Mouse (Mus musculus) stomach, postnatal 0 days (tissue): ENCODE data around the gene Hpcal1. TPM values are rescaled to one million over a fixed set of nuclear protein-coding genes. Genes with fewer than 3 reads are reported as not detected.

Experiments used
- ATAC-seq: fragments of 200-750 bp; cut with Nextera tagmentation; 2 replicates; pipeline ENCODE4 v1.8.0; 2017; ENCODE audit not compliant: low FRiP score, low TSS enrichment
- DNase-seq: peaks from one replicate; pipeline ENCODE4 v3.0.0-alpha.2; 2016; ENCODE audit warnings: low spot score
- H3K27ac ChIP-seq: fragments of 300-500 bp; sonication (generic); replicated peaks from 2 replicates; pipeline ENCODE4 v1.5.1; 2014; ENCODE audit warnings: mild to moderate bottlenecking, control low read depth
- H3K27me3 ChIP-seq: fragments of 300-500 bp; sonication (generic); 2 replicates; pipeline ENCODE4 v1.6.1; 2014; ENCODE audit warnings: low read length; ENCODE audit not compliant: control insufficient read depth, insufficient read depth
- H3K36me3 ChIP-seq: fragments of 300-500 bp; sonication (generic); 2 replicates; pipeline ENCODE4 v1.6.1; 2014; ENCODE audit warnings: low read length, mixed read lengths; ENCODE audit not compliant: control insufficient read depth, insufficient read depth
- H3K4me1 ChIP-seq: fragments of 300-500 bp; sonication (generic); replicated peaks from 2 replicates; pipeline ENCODE4 v1.6.1; 2014; ENCODE audit warnings: antibody characterized with exemption; ENCODE audit not compliant: control insufficient read depth, insufficient read depth
- H3K4me2 ChIP-seq: fragments of 300-500 bp; sonication (generic); replicated peaks from 2 replicates; pipeline ENCODE4 v1.6.1; 2014; ENCODE audit warnings: low read depth, mild to moderate bottlenecking, control low read depth, moderate library complexity
- H3K4me3 ChIP-seq: fragments of 300-500 bp; sonication (generic); 2 replicates; pipeline ENCODE4 v1.5.1; 2014; ENCODE audit warnings: low read depth, low read length, control low read depth
- H3K9ac ChIP-seq: fragments of 300-500 bp; sonication (generic); 2 replicates; pipeline ENCODE4 v1.6.1; 2014; ENCODE audit warnings: mild to moderate bottlenecking, low read length, control low read depth, mixed read lengths
- H3K9me3 ChIP-seq: fragments of 300-500 bp; sonication (generic); 2 replicates; pipeline ENCODE4 v1.6.1; 2016; ENCODE audit warnings: low read length; ENCODE audit not compliant: control insufficient read depth
- CTCF ChIP-seq: IDR thresholded peaks from 2 replicates; pipeline ENCODE4 v1.5.1; 2016; ENCODE audit warnings: antibody characterized with exemption, low read depth, mild to moderate bottlenecking, moderate library complexity
- EP300 ChIP-seq: optimal IDR thresholded peaks from 2 replicates; pipeline ENCODE3; 2016; ENCODE audit warnings: antibody characterized with exemption
- WGBS: fragments of 180-500 bp; shearing (Covaris S2); extraction: QIAGEN DNeasy Blood & Tissue Kit; methylation state at CpG from one replicate; pipeline ENCODE4 v1.1.7; 2014; 5-methylcytosine and 5-hydroxymethylcytosine counted together
- polyA plus RNA-seq: library from polyadenylated mRNA; unstranded; fragments of >200 nt; fragmentation: Nextera tagmentation; extraction: Ambion mirVana; gene quantifications from 2 replicates; pipeline ENCODE4 v1.2.1, GENCODE M21; 2015

Gene Hpcal1
- polyA plus RNA-seq, 1 experiment from 2014 or later = 62.6 TPM

DNA sequence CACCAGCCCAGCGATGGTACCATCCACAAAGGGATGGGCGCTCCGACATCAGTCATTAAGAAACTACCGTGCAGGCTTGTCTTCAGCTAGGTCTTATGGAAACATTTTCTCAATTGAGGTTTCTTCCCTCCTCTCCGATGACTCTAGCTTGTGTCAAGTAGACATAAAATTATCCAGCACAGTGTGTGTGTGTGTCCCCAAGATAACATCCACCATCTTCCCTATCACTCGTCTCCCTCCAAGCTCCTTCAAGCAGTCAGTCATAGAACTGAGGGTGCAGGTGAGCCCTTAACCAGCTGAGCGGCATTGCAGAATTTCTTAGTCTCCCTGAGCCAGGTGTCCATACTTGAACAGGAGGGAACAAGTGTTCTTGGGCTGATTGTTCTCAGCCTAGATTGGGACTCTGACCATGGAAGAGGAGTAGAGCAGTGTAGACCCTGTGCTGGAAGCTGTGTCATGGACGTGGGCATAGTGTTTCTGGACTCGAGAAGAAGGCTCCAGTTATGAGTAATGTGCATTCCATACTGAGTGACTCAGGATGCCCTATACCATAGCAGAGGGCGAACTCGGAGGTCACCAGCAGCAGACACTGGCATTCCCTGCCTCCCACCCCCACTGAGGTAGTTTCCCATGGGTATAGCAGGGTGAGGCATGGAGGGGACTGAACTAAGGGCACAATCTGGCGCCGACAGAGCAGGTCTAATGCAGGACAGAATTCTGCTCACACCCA lies 32.0 kb downstream of the Hpcal1 start:
- Histone ChIP-seq H3K4me2 (no peak overlapping the region), H3K9ac (no peak overlapping the region), H3K36me3 (no peaks in the 10 kb centered on the region), H3K27me3 (no peaks in the 10 kb centered on the region), H3K9me3 (no peaks in the 10 kb centered on the region), H3K27ac (no peak overlapping the region), H3K4me3 (no peak overlapping the region), H3K4me1 (peaks cover 8% of the 10 kb centered on the region)
- TF ChIP-seq CTCF = no peak
- no peak for TF ChIP-seq EP300
- 85% methylated on average over 13 of the region's 13 CpGs for WGBS
- no peak for DNase-seq
- no peak for ATAC-seq

DNA sequence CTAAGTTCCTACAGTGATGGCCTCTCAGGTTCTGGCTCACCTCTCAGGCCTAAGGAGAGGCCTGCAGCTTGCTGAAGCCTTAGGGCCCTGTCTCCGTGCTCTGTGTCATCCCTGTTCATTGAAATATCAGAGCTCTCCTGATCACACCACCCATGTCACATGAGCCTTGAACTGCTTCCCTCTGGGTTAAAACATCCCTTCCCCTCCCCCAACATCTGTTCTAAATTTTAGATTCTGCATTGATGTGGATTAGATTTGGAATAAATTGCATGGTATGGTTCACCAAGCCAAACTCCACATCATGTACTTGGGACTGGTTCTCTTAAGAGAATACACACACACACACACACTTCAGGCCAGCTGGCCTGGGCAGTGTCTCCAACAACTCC lies 32.5 kb downstream of the Hpcal1 start:
- Histone ChIP-seq H3K36me3 (no peaks in the 10 kb centered on the region), H3K4me1 (peaks cover 12% of the 10 kb centered on the region), H3K9me3 (no peaks in the 10 kb centered on the region), H3K4me3 (no peak overlapping the region), H3K4me2 (no peak overlapping the region), H3K9ac (no peak overlapping the region), H3K27me3 (no peaks in the 10 kb centered on the region), H3K27ac (no peak overlapping the region)
- no peak for TF ChIP-seq CTCF
- WGBS = 100% methylated on average over 1 of the region's 1 CpGs
- DNase-seq = no peak
- ATAC-seq = no peak

DNA sequence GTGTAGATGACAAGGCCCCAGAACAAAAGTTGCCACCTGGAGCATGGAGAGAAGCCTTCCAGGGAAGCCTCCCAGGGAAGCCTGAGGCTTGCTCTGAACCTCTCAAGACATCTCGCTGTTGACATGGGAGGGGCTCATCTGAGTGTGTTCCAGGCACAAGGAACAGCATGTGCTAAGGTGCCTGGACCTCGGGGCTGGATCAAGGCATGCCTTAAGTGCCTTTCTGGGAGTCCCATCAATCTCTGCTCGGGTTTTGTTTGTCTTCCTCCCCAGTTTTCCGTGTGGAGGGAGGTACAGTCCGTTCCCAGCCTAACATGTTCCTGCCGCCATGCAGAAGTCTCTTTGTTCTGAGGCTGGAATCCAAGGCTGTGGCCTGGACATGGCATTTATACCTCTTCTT lies 33.3 kb downstream of the Hpcal1 start:
- Histone ChIP-seq H3K4me2 (no peak overlapping the region), H3K4me3 (no peak overlapping the region), H3K4me1 (peaks cover 12% of the 10 kb centered on the region), H3K36me3 (no peaks in the 10 kb centered on the region), H3K27me3 (no peaks in the 10 kb centered on the region), H3K27ac (peak overlapping the region; percentile 76), H3K9ac (no peak overlapping the region), H3K9me3 (no peaks in the 10 kb centered on the region)
- 31% methylated on average over 6 of the region's 6 CpGs for WGBS
- TF ChIP-seq CTCF = no peak
- no peak for TF ChIP-seq EP300
- DNase-seq = peak; percentile 39
- ATAC-seq = peak; percentile 18; the same call in 1 of the 2 replicates

DNA sequence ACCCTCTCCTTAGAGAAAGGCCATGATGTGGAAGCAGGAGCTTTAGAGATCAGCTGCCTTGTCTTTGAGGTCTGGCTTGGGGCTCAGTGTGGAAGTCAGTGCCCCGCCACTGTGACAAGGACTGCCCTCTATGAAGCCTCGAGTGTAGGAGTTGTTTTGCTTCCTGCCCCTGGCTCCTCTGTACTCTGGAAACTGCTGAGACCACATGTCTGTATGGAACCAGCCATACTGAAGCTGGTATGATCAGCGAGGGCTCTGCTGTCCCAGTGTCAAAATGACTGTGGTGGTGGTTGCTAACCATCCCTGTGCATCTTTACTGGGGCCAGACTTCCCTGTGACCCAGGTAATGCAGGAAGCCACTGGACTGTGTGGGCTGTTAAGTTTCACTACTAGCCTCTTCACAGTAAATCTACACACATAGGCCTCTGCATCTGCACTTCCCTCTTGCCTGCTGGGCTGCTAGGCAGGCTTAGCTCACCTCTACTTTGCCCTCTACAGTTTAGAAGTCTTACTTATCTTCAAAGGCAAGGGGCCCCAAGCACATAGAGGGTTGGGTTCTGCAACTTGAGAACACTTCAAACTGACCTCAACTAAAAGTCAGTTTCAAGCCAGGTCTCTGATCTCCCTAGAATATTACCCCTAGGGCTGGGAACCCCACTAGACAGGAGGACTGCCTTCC lies 33.9 kb downstream of the Hpcal1 start:
- Histone ChIP-seq H3K36me3 (no peaks in the 10 kb centered on the region), H3K4me3 (no peak overlapping the region), H3K9ac (0 out of 2 replicates have a peak overlapping the region, but pooled peaks have one; percentile 38), H3K4me2 (no peak overlapping the region), H3K27ac (peak overlapping the region; percentile 76), H3K4me1 (peaks cover 12% of the 10 kb centered on the region), H3K27me3 (no peaks in the 10 kb centered on the region), H3K9me3 (no peaks in the 10 kb centered on the region)
- DNase-seq (peak; percentile 51), ATAC-seq (peak; percentile 57)
- no peak for TF ChIP-seq CTCF
- TF ChIP-seq EP300 = no peak
- 48% methylated on average over 3 of the region's 3 CpGs for WGBS

DNA sequence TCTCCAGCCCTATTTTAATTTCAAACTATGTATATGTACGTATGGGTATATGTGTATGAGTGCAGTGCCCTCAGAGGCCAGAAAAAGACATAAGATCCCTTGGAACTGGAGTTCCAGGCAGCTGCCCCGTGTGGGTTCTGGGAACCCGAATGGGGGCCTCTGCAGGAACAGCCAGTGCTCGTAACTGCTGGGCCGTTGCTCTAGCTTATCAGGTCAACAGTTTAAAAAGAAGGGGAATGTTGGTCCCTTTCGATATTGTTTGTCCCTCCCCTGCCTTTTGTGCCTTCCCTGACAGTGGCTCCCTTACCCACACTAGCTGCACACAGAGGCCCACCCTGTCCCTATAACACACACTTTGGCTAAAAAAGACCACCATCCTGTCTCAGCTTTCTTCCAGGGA lies 34.9 kb downstream of the Hpcal1 start:
- WGBS = 53% methylated on average over 6 of the region's 6 CpGs
- Histone ChIP-seq H3K4me1 (peaks cover 12% of the 10 kb centered on the region), H3K27ac (peak overlapping the region; percentile 20), H3K4me3 (no peak overlapping the region), H3K36me3 (no peaks in the 10 kb centered on the region; the same call in 1 of the 2 replicates), H3K9me3 (no peaks in the 10 kb centered on the region), H3K4me2 (no peak overlapping the region), H3K9ac (no peak overlapping the region), H3K27me3 (no peaks in the 10 kb centered on the region)
- TF ChIP-seq EP300 (no peak), CTCF (no peak)
- ATAC-seq = no peak
- no peak for DNase-seq
